Mouse (Mus musculus): Measurements from ENCODE around the gene Gm42669. TPM values are rescaled to one million over a fixed set of nuclear protein-coding genes. Genes with fewer than 3 reads are reported as not detected.

Gm42669 gene
- total RNA-seq, 2 experiments from 2014 or later: not detected

Other genes starting within 250 kb of the Gm42669 start
- gene Tgfbr3, start 218.0 kb upstream of the Gm42669 start, total RNA-seq (2021): 100 to 1,000 TPM; 214 to 231 TPM
- 1 to 10 TPM; 5.6 to 8.2 TPM for gene Brdt, start 176.5 kb upstream of the Gm42669 start, total RNA-seq (2021)
- gene Ephx4, start 104.9 kb upstream of the Gm42669 start, total RNA-seq (2021): 1 to 10 TPM; 1.4 to 1.5 TPM
- gene Lpcat2b, start 76.1 kb upstream of the Gm42669 start, total RNA-seq (2021): not detected
- 10 to 100 TPM; 12.6 to 13.8 TPM for gene Btbd8, start 69.6 kb upstream of the Gm42669 start, total RNA-seq (2021)
- under 1 TPM; 0.11 to 0.20 TPM for gene 1700028K03Rik, start 27.1 kb downstream of the Gm42669 start, total RNA-seq (2021)
- gene Rpap2, start 89.8 kb downstream of the Gm42669 start, total RNA-seq (2021): 10 to 100 TPM; 24.2 to 26.9 TPM
- 10 to 100 TPM; 23.7 to 24.1 TPM for gene Glmn, start 90.3 kb downstream of the Gm42669 start, total RNA-seq (2021)
- gene Gfi1, start 218.4 kb downstream of the Gm42669 start, total RNA-seq (2021): under 1 TPM; 0.59 to 0.62 TPM